Mouse (Mus musculus) heart, adult 2 months (tissue): ENCODE results near the gene Pex13. TPM values are rescaled to one million over a fixed set of nuclear protein-coding genes. Genes with fewer than 3 reads are reported as not detected.

Experiments used
- DNase-seq, 2 experiments: peaks; one replicate each; pipeline ENCODE4 v3.0.0; 2021
- H3K27ac ChIP-seq: fragments of 200-600 bp; 2 replicates; pipeline ENCODE4 v1.8.1; 2022
- H3K27me3 ChIP-seq: fragments of 200-500 bp; 2 replicates; pipeline ENCODE4 v1.6.1; 2012; ENCODE audit warnings: mild to moderate bottlenecking, low read length, inconsistent platforms, mixed read lengths; ENCODE audit not compliant: control insufficient read depth, insufficient read depth
- H3K36me3 ChIP-seq: fragments of 200-500 bp; 2 replicates; pipeline ENCODE4 v1.6.1; 2012; ENCODE audit warnings: low read length, inconsistent platforms; ENCODE audit not compliant: control insufficient read depth, insufficient read depth
- H3K4me1 ChIP-seq: fragments of 200-500 bp; 2 replicates; pipeline ENCODE4 v1.6.1; 2011; ENCODE audit warnings: low read length; ENCODE audit not compliant: control insufficient read depth, insufficient read depth
- H3K4me3 ChIP-seq: fragments of 200-600 bp; 2 replicates; pipeline ENCODE4 v1.8.1; 2022
- H3K79me2 ChIP-seq: fragments of 200-500 bp; replicated peaks from 2 replicates; pipeline ENCODE4 v1.6.1; 2012; ENCODE audit warnings: mild to moderate bottlenecking, inconsistent platforms, low read length, moderate library complexity, mixed read lengths; ENCODE audit not compliant: control insufficient read depth, insufficient read depth
- H3K9ac ChIP-seq: fragments of 200-500 bp; 2 replicates; pipeline ENCODE4 v1.6.1; 2012; ENCODE audit warnings: low read depth, mild to moderate bottlenecking, control low read depth, inconsistent platforms, low read length, mixed read lengths
- CTCF ChIP-seq: fragments of 200-600 bp; IDR thresholded peaks from 2 replicates; pipeline ENCODE4 v1.8.1; 2022; ENCODE audit warnings: antibody characterized with exemption, mild to moderate bottlenecking, moderate library complexity
- EP300 ChIP-seq: fragments of 200-500 bp; IDR thresholded peaks from 2 replicates; pipeline ENCODE4 v1.6.1; 2011; ENCODE audit warnings: low read depth, low read length, control low read depth; ENCODE audit not compliant: insufficient read depth
- POLR2A ChIP-seq: fragments of 200-500 bp; IDR thresholded peaks from 2 replicates; pipeline ENCODE4 v1.6.1; 2011; ENCODE audit warnings: mild to moderate bottlenecking, low read depth, low read length, control low read depth; ENCODE audit not compliant: insufficient read depth
- WGBS: fragments of 180-500 bp; shearing (Covaris S2); methylation state at CpG from one replicate; pipeline ENCODE4 v1.1.7; 2018; 5-methylcytosine and 5-hydroxymethylcytosine counted together
- intact Hi-C: fragments of 180-260 bp; cut with DNase I; formaldehyde crosslinking; loops from one replicate; pipeline ENCODE4 v1.15.1; 2025
- polyA plus RNA-seq: library from polyadenylated mRNA; depleted of rRNA; stranded (reverse); fragments of >200 nt; gene quantifications from 2 replicates; pipeline ENCODE4 v1.2.3, GENCODE M21; 2012
- total RNA-seq, 2 experiments: library from RNA; stranded (reverse); gene quantifications; 2 replicates each; pipeline ENCODE4 v1.2.3; 2021

Gene Pex13
- total and polyA plus RNA-seq, 3 experiments: 8.2 to 29.2 (median 29.0) TPM

- no peaks in the 10 kb centered on the region for H3K4me1 ChIP-seq
- H3K79me2 ChIP-seq: no peaks in the 10 kb centered on the region
- no peak overlapping the region for H3K27ac ChIP-seq
- peak in 1 of 2 experiments; percentile 36 for DNase-seq
- no peak overlapping the region for H3K9ac ChIP-seq
- intact Hi-C loops: no loop called here
- H3K36me3 ChIP-seq: no peaks in the 10 kb centered on the region
- H3K4me3 ChIP-seq: no peak overlapping the region
- H3K27me3 ChIP-seq: no peaks in the 10 kb centered on the region
- no peak for TF ChIP-seq EP300
- TF ChIP-seq CTCF: no peak
- TF ChIP-seq POLR2A: no peak
- WGBS: 69% methylated on average over 6 of the region's 6 CpGs
Observed at GRCm38 (mm10) chr11:23680435-23680950, 14.7 kb upstream of the Pex13 start.

GRCm38 (mm10) chr11:23679044-23679642 lies 13.4 kb upstream of the Pex13 start:
- Histone ChIP-seq H3K27ac (no peak overlapping the region), H3K36me3 (no peaks in the 10 kb centered on the region), H3K9ac (no peak overlapping the region), H3K79me2 (no peaks in the 10 kb centered on the region), H3K4me3 (no peak overlapping the region), H3K27me3 (no peaks in the 10 kb centered on the region), H3K4me1 (no peaks in the 10 kb centered on the region)
- DNase-seq: peak; percentile 21 to 29
- 45% methylated on average over 3 of the region's 3 CpGs for WGBS
- peak; percentile 87 for TF ChIP-seq CTCF
- no peak for TF ChIP-seq EP300
- intact Hi-C loops: loop anchor here (1.0 to 10.0 kb wide), 3 partner anchors 176 to 275 kb away; no protein-coding TSS in a partner anchor

GRCm38 (mm10) chr11:23676100-23676499 lies 10.3 kb upstream of the Pex13 start:
- H3K79me2 ChIP-seq: no peaks in the 10 kb centered on the region
- H3K4me3 ChIP-seq: no peak overlapping the region
- H3K36me3 ChIP-seq: no peaks in the 10 kb centered on the region; the same call in none of the 2 replicates
- intact Hi-C loops: loop anchor here (5.0 to 10.0 kb wide), 2 partner anchors 179 to 196 kb away; no protein-coding TSS in a partner anchor
- no peaks in the 10 kb centered on the region for H3K4me1 ChIP-seq
- H3K9ac ChIP-seq: no peak overlapping the region
- 85% methylated on average over 5 of the region's 5 CpGs for whole genome bisulfite sequencing
- no peak overlapping the region for H3K27ac ChIP-seq
- DNase-seq: no peak
- TF ChIP-seq CTCF: no peak
- no peak for TF ChIP-seq POLR2A
- no peak for TF ChIP-seq EP300
- no peaks in the 10 kb centered on the region for H3K27me3 ChIP-seq

GRCm38 (mm10) chr11:23672256-23672749 lies 6.5 kb upstream of the Pex13 start:
- Histone ChIP-seq H3K36me3 (no peaks in the 10 kb centered on the region; the same call in none of the 2 replicates), H3K27ac (no peak overlapping the region), H3K79me2 (peaks cover 2% of the 10 kb centered on the region; the same call in 1 of the 2 replicates), H3K9ac (no peak overlapping the region), H3K4me3 (no peak overlapping the region), H3K27me3 (no peaks in the 10 kb centered on the region), H3K4me1 (no peaks in the 10 kb centered on the region)
- DNase-seq: no peak
- intact Hi-C loops: loop anchor here (10.0 kb wide), 1 partner anchor 182 kb away; no protein-coding TSS in a partner anchor
- 90% methylated on average over 4 of the region's 4 CpGs for WGBS
- TF ChIP-seq EP300 (no peak), CTCF (no peak), POLR2A (no peak)

- H3K27ac ChIP-seq: no peak overlapping the region; the same call in 1 of the 2 replicates
- no peak for TF ChIP-seq POLR2A
- TF ChIP-seq CTCF: no peak
- TF ChIP-seq EP300: no peak
- no peaks in the 10 kb centered on the region for H3K27me3 ChIP-seq
- H3K79me2 ChIP-seq: peaks cover 5% of the 10 kb centered on the region
- 19% methylated on average over 3 of the region's 3 CpGs for WGBS
- H3K4me3 ChIP-seq: peak overlapping the region; percentile 96
- H3K4me1 ChIP-seq: peaks cover 2% of the 10 kb centered on the region
- H3K36me3 ChIP-seq: peaks cover 2% of the 10 kb centered on the region; the same call in 1 of the 2 replicates
- no peak overlapping the region for H3K9ac ChIP-seq
- intact Hi-C loops: loop anchor here (10.0 kb wide), 1 partner anchor 172 kb away; the partner anchor contains the start of gene Ahsa2
- no peak for DNase-seq
Observed at GRCm38 (mm10) chr11:23667128-23667527, 1.4 kb upstream of the Pex13 start.

GRCm38 (mm10) chr11:23666526-23666925 lies 767 bp upstream of the Pex13 start:
- Histone ChIP-seq H3K4me3 (peak overlapping the region; percentile 96), H3K9ac (peak overlapping the region; percentile 86), H3K27ac (peak overlapping the region; percentile 92), H3K36me3 (peaks cover 2% of the 10 kb centered on the region; the same call in 1 of the 2 replicates), H3K27me3 (no peaks in the 10 kb centered on the region), H3K79me2 (peaks cover 5% of the 10 kb centered on the region), H3K4me1 (peaks cover 2% of the 10 kb centered on the region)
- TF ChIP-seq CTCF (no peak), POLR2A (no peak), EP300 (no peak)
- WGBS: 4% methylated on average over 5 of the region's 5 CpGs
- DNase-seq: no peak
- intact Hi-C loops: loop anchor here (10.0 kb wide), 1 partner anchor 172 kb away; the partner anchor contains the start of gene Ahsa2
